Mouse (Mus musculus) megakaryocyte, embryonic 14.5 days (primary cell): ENCODE measurements at regions not wholly inside any gene's neighbourhood (a gene's known extent, or its start where the extent isn't known, plus 50 kb on each side); places are given as distances from the start of the nearest gene placed in this dataset.

Source experiments
- H3K27me3 ChIP-seq: replicated peaks from 2 replicates; pipeline ENCODE3; 2012; ENCODE audit warnings: inconsistent platforms
- H3K36me3 ChIP-seq: replicated peaks from 2 replicates; pipeline ENCODE3; 2012; ENCODE audit warnings: low read length, inconsistent platforms, mixed read lengths
- H3K4me1 ChIP-seq: 2 replicates; pipeline ENCODE4 v1.6.1; 2012; ENCODE audit warnings: inconsistent platforms
- H3K4me3 ChIP-seq: replicated peaks from 2 replicates; pipeline ENCODE3; 2012; ENCODE audit warnings: moderate library complexity, mild to moderate bottlenecking, inconsistent platforms
- H3K9me3 ChIP-seq: 2 replicates; pipeline ENCODE4 v1.6.1; 2012; ENCODE audit warnings: inconsistent platforms
- FLI1 ChIP-seq: IDR thresholded peaks from 2 replicates; pipeline ENCODE4 v1.6.1; 2012; ENCODE audit warnings: low read length, inconsistent platforms, mixed read lengths
- GATA1 ChIP-seq: IDR thresholded peaks from 3 replicates; pipeline ENCODE4 v1.6.1; 2012; ENCODE audit warnings: mixed read lengths, low read length, inconsistent platforms, borderline replicate concordance

- no peaks in the 10 kb centered on the region for H3K36me3 ChIP-seq
- no peak for TF ChIP-seq GATA1
- TF ChIP-seq FLI1, result no peak
- H3K9me3 ChIP-seq, result no peaks in the 10 kb centered on the region
- H3K4me3 ChIP-seq, result no peak overlapping the region
- H3K27me3 ChIP-seq, result peaks cover 54% of the 10 kb centered on the region
- H3K4me1 ChIP-seq, result no peaks in the 10 kb centered on the region
Observed at GRCm38 (mm10) chr13:97423298-97423817, 182.5 kb downstream of the Enc1 start.

- Histone ChIP-seq H3K36me3 (no peaks in the 10 kb centered on the region), H3K27me3 (peaks cover 57% of the 10 kb centered on the region), H3K9me3 (no peaks in the 10 kb centered on the region), H3K4me3 (no peak overlapping the region), H3K4me1 (no peaks in the 10 kb centered on the region)
- TF ChIP-seq FLI1, result no peak
- no peak for TF ChIP-seq GATA1
Observed at GRCm38 (mm10) chr13:97422897-97423296, 182.0 kb downstream of the Enc1 start.

- Histone ChIP-seq H3K36me3 (no peaks in the 10 kb centered on the region), H3K9me3 (no peaks in the 10 kb centered on the region), H3K4me3 (no peak overlapping the region), H3K27me3 (peaks cover 57% of the 10 kb centered on the region), H3K4me1 (no peaks in the 10 kb centered on the region)
- no peak for TF ChIP-seq FLI1
- TF ChIP-seq GATA1, result no peak
Observed at GRCm38 (mm10) chr13:97421831-97422230, 180.9 kb downstream of the Enc1 start.

GRCm38 (mm10) chr13:97420773-97421172 lies 179.9 kb downstream of the Enc1 start:
- peaks cover 53% of the 10 kb centered on the region for H3K27me3 ChIP-seq
- no peaks in the 10 kb centered on the region for H3K36me3 ChIP-seq
- H3K9me3 ChIP-seq, result no peaks in the 10 kb centered on the region; the same call in 1 of the 2 replicates
- TF ChIP-seq GATA1 (no peak), FLI1 (no peak)
- H3K4me1 ChIP-seq, result no peaks in the 10 kb centered on the region
- no peak overlapping the region for H3K4me3 ChIP-seq

- Histone ChIP-seq H3K9me3 (peaks cover 2% of the 10 kb centered on the region; the same call in 1 of the 2 replicates), H3K4me3 (no peak overlapping the region), H3K27me3 (peaks cover 41% of the 10 kb centered on the region), H3K4me1 (no peaks in the 10 kb centered on the region), H3K36me3 (no peaks in the 10 kb centered on the region)
- TF ChIP-seq GATA1 (no peak), FLI1 (no peak)
Observed at GRCm38 (mm10) chr13:97419100-97419499, 178.2 kb downstream of the Enc1 start.

- Histone ChIP-seq H3K4me1 (no peaks in the 10 kb centered on the region), H3K27me3 (peaks cover 39% of the 10 kb centered on the region), H3K36me3 (no peaks in the 10 kb centered on the region), H3K9me3 (peaks cover 2% of the 10 kb centered on the region; the same call in 1 of the 2 replicates), H3K4me3 (no peak overlapping the region)
- TF ChIP-seq GATA1 (no peak), FLI1 (no peak)
Observed at GRCm38 (mm10) chr13:97418681-97419080, 177.8 kb downstream of the Enc1 start.

GRCm38 (mm10) chr13:97418081-97418480 lies 177.2 kb downstream of the Enc1 start:
- Histone ChIP-seq H3K36me3 (no peaks in the 10 kb centered on the region), H3K4me1 (no peaks in the 10 kb centered on the region), H3K27me3 (peaks cover 35% of the 10 kb centered on the region), H3K9me3 (peaks cover 2% of the 10 kb centered on the region; the same call in 1 of the 2 replicates), H3K4me3 (no peak overlapping the region)
- TF ChIP-seq FLI1, result no peak
- no peak for TF ChIP-seq GATA1

- peaks cover 2% of the 10 kb centered on the region; the same call in 1 of the 2 replicates for H3K9me3 ChIP-seq
- TF ChIP-seq GATA1 (no peak), FLI1 (no peak)
- H3K4me1 ChIP-seq, result no peaks in the 10 kb centered on the region
- H3K4me3 ChIP-seq, result no peak overlapping the region
- H3K36me3 ChIP-seq, result no peaks in the 10 kb centered on the region
- peaks cover 27% of the 10 kb centered on the region for H3K27me3 ChIP-seq
Observed at GRCm38 (mm10) chr13:97415927-97416709, 175.2 kb downstream of the Enc1 start.

- Histone ChIP-seq H3K27me3 (peaks cover 23% of the 10 kb centered on the region), H3K9me3 (peaks cover 2% of the 10 kb centered on the region; the same call in 1 of the 2 replicates), H3K36me3 (no peaks in the 10 kb centered on the region), H3K4me1 (no peaks in the 10 kb centered on the region), H3K4me3 (no peak overlapping the region)
- TF ChIP-seq GATA1 (no peak), FLI1 (no peak)
Observed at GRCm38 (mm10) chr13:97415381-97415780, 174.5 kb downstream of the Enc1 start.

- H3K27me3 ChIP-seq, result peaks cover 19% of the 10 kb centered on the region
- H3K9me3 ChIP-seq, result peaks cover 10% of the 10 kb centered on the region; the same call in 1 of the 2 replicates
- no peak overlapping the region for H3K4me3 ChIP-seq
- no peaks in the 10 kb centered on the region for H3K36me3 ChIP-seq
- no peak for TF ChIP-seq FLI1
- TF ChIP-seq GATA1, result no peak
- H3K4me1 ChIP-seq, result no peaks in the 10 kb centered on the region
Observed at GRCm38 (mm10) chr13:97412151-97412550, 171.2 kb downstream of the Enc1 start.
